Comparison of ENCODE assay signal across 10 mouse cellular contexts in genomic region chr1:191445401-191445800, GRCm38 (mm10). TPM values are rescaled to one million over a fixed set of nuclear protein-coding genes. Genes with fewer than 3 reads are reported as not detected.
DNase-seq lines count a peak whose midpoint lies in the region; ATAC-seq and TF ChIP-seq lines count a peak whose summit lies in the region.
"Had no signal": no experiment of that assay in that cellular context is flagged by ENCODE, and none has a peak within 500 bp of the region (broad histone marks: within the 10 kb centered on the region; RNA-seq: fewer than 3 reads in every experiment).

No protein-coding gene starts in this region.

- DNase-seq in thymus, postnatal 14 days: peak; percentile 34
- no peak for DNase-seq in thymus, adult 18-20 months
- no peak for DNase-seq in liver, embryonic 11.5 days (ENCODE audit: low spot score)
- DNase-seq in stomach, postnatal 0 days (ENCODE audit: low spot score): no peak
- no peak for DNase-seq in heart, postnatal 10 days
- DNase-seq in testis, postnatal 14 days (ENCODE audit: low spot score): no peak
- DNase-seq in layer of hippocampus, adult 9-11 months: no peak

- H3K9me3 ChIP-seq in liver, embryonic 11.5 days (ENCODE audit: control insufficient read depth, low read length): no peaks in the 10 kb centered on the region
- no peaks in the 10 kb centered on the region for H3K9me3 ChIP-seq in stomach, postnatal 0 days (ENCODE audit: control insufficient read depth, low read length)
- H3K9me3 ChIP-seq: neural tube, embryonic 13.5 days had no signal

- no peak overlapping the region for H3K9ac ChIP-seq in liver, embryonic 11.5 days (ENCODE audit: low read depth, low read length)
- H3K9ac ChIP-seq in stomach, postnatal 0 days (ENCODE audit: low read length): no peak overlapping the region
- H3K9ac ChIP-seq: neural tube, embryonic 13.5 days had no signal

- TF ChIP-seq EP300 in stomach, postnatal 0 days (optimal IDR thresholded peaks at IDR 0.05): no peak

- H3K4me2 ChIP-seq in liver, embryonic 11.5 days: peak overlapping the region; percentile 36
- no peak overlapping the region for H3K4me2 ChIP-seq in stomach, postnatal 0 days (replicated peaks; ENCODE audit: low read depth)
- H3K4me2 ChIP-seq: neural tube, embryonic 13.5 days had no signal

- ATAC-seq in hematopoietic stem cell, adult 5-6 weeks (replicated peaks in 1 of 2; ENCODE audit: insufficient read depth in 1 of 2, low FRiP score in 2 of 2, low TSS enrichment in 1 of 2, low read depth in 1 of 2, poor library complexity in 2 of 2, severe bottlenecking in 2 of 2): peak; percentile 16 to 19; a peak in 2 of 4 replicates
- ATAC-seq in liver, embryonic 11.5 days (replicated peaks; ENCODE audit: low FRiP score): 0 out of 2 replicates have a peak, but pooled peaks have one; percentile 5
- ATAC-seq in stomach, postnatal 0 days (ENCODE audit: low FRiP score, low TSS enrichment): no peak; the same call in 1 of the 2 replicates
- ATAC-seq: hindbrain, embryonic 16.5 days had no signal

- intact Hi-C loops in heart, postnatal 10 days (cut with DNase I): no loop called here

- no peaks in the 10 kb centered on the region for H3K27me3 ChIP-seq in liver, embryonic 11.5 days (replicated peaks; ENCODE audit: control insufficient read depth, insufficient read depth, low read length)
- H3K27me3 ChIP-seq in stomach, postnatal 0 days (ENCODE audit: control insufficient read depth, insufficient read depth, low read length): no peaks in the 10 kb centered on the region
- H3K27me3 ChIP-seq: neural tube, embryonic 13.5 days had no signal

- TF ChIP-seq CTCF in stomach, postnatal 0 days (IDR thresholded peaks at IDR 0.05; ENCODE audit: low read depth): no peak

- H3K36me3 ChIP-seq in liver, embryonic 11.5 days (ENCODE audit: control insufficient read depth, insufficient read depth, low read length): no peaks in the 10 kb centered on the region
- H3K36me3 ChIP-seq in stomach, postnatal 0 days (ENCODE audit: control insufficient read depth, insufficient read depth, low read length): no peaks in the 10 kb centered on the region
- H3K36me3 ChIP-seq: neural tube, embryonic 13.5 days had no signal

- H3K27ac ChIP-seq in liver, embryonic 11.5 days (ENCODE audit: low read depth, low read length): no peak overlapping the region; the same call in 1 of the 2 replicates
- no peak overlapping the region for H3K27ac ChIP-seq in stomach, postnatal 0 days (replicated peaks)
- H3K27ac ChIP-seq: neural tube, embryonic 13.5 days had no signal

- peaks cover 30% of the 10 kb centered on the region for H3K4me1 ChIP-seq in liver, embryonic 11.5 days (replicated peaks; ENCODE audit: control insufficient read depth, insufficient read depth, low read length)
- H3K4me1 ChIP-seq in stomach, postnatal 0 days (replicated peaks; ENCODE audit: control insufficient read depth, insufficient read depth): no peaks in the 10 kb centered on the region
- H3K4me1 ChIP-seq: neural tube, embryonic 13.5 days had no signal

- 65% methylated on average over 12 of the region's 12 CpGs for whole genome bisulfite sequencing in liver, embryonic 11.5 days
- 81% methylated on average over 12 of the region's 12 CpGs for WGBS in stomach, postnatal 0 days

- H3K4me3 ChIP-seq in liver, embryonic 11.5 days (ENCODE audit: low read depth, low read length): no peak overlapping the region
- H3K4me3 ChIP-seq in stomach, postnatal 0 days (ENCODE audit: low read depth, low read length): no peak overlapping the region
- H3K4me3 ChIP-seq: neural tube, embryonic 13.5 days had no signal

RNA-seq across cellular contexts. Expression of gene Ppp2r5a, which starts 42.3 kb away (rescaled TPM):
- total RNA-seq in hematopoietic stem cell, adult 5-6 weeks (2017): 135 and 180 TPM in 2 replicates
- 32.4 and 39.9 TPM in 2 replicates for polyA plus RNA-seq in liver, embryonic 11.5 days (2014; fragmentation: Nextera tagmentation; extraction: Ambion mirVana)
- 28.4 and 32.9 TPM in 2 replicates for polyA plus RNA-seq in stomach, postnatal 0 days (2015; fragmentation: Nextera tagmentation; extraction: Ambion mirVana)
- total RNA-seq in heart, postnatal 10 days (2021): 100 to 1,000 TPM; 113 to 127 TPM
